Mouse (Mus musculus) heart, postnatal 0 days (tissue): Measurements from ENCODE around the gene Msh4.

ENCODE experiments used
- CTCF ChIP-seq: IDR thresholded peaks from 2 replicates; pipeline ENCODE4 v1.5.1; 2016; ENCODE audit warnings: antibody characterized with exemption, control low read depth, low read depth
- EP300 ChIP-seq: IDR thresholded peaks from 2 replicates; pipeline ENCODE4 v1.6.1; 2016; ENCODE audit warnings: antibody characterized with exemption, low read depth

GRCm38 (mm10) chr3:153929526-153929925 is 23.6 kb upstream of the Msh4 start:
- TF ChIP-seq CTCF (no peak), EP300 (no peak)
